Mouse (Mus musculus) G1E (cell line): ENCODE measurements around the gene Twf2. TPM values are rescaled to one million over a fixed set of nuclear protein-coding genes. Genes with fewer than 3 reads are reported as not detected.

Experiments
- ATAC-seq: 2 replicates; pipeline ENCODE4 v1.8.0; 2016; ENCODE audit warnings: mild to moderate bottlenecking; ENCODE audit not compliant: insufficient number of reproducible peaks, poor library complexity, low FRiP score, severe bottlenecking; ENCODE audit errors: extremely low read depth
- DNase-seq: peaks from one replicate; pipeline ENCODE4 v3.0.0; 2012; ENCODE audit warnings: low spot score
- H3K27me3 ChIP-seq: 2 replicates; pipeline ENCODE4 v1.6.1; 2012; ENCODE audit warnings: mild to moderate bottlenecking, low read length, inconsistent platforms; ENCODE audit not compliant: insufficient read depth
- H3K36me3 ChIP-seq: replicated peaks from 2 replicates; pipeline ENCODE3; 2012; ENCODE audit warnings: mild to moderate bottlenecking, inconsistent platforms
- H3K4me1 ChIP-seq: 2 replicates; pipeline ENCODE4 v1.6.1; 2012; ENCODE audit warnings: low read depth, low read length, inconsistent platforms, mixed read lengths; ENCODE audit not compliant: insufficient read depth
- H3K4me3 ChIP-seq: 2 replicates; pipeline ENCODE4 v1.5.1; 2012; ENCODE audit warnings: low read depth, mild to moderate bottlenecking, inconsistent platforms, low read length, moderate library complexity, mixed read lengths
- H3K9me3 ChIP-seq: replicated peaks from 2 replicates; pipeline ENCODE4 v1.6.1; 2012; ENCODE audit warnings: inconsistent platforms
- CTCF ChIP-seq: IDR thresholded peaks from 2 replicates; pipeline ENCODE4 v1.5.1; 2012; ENCODE audit warnings: low read depth, low read length, inconsistent platforms, mixed read lengths
- GATA1 ChIP-seq: IDR thresholded peaks from 2 replicates; pipeline ENCODE4 v1.6.1; 2012; ENCODE audit warnings: borderline replicate concordance, low read length, inconsistent platforms, mixed read lengths
- GATA2 ChIP-seq: IDR thresholded peaks from 2 replicates; pipeline ENCODE4 v1.6.1; 2012; ENCODE audit warnings: low read depth, low read length, inconsistent platforms, borderline replicate concordance
- POLR2AphosphoS5 ChIP-seq: IDR thresholded peaks from 2 replicates; pipeline ENCODE4 v1.6.1; 2012; ENCODE audit warnings: low read depth, low read length, inconsistent platforms; ENCODE audit not compliant: insufficient replicate concordance
- TAL1 ChIP-seq: conservative IDR thresholded peaks from 2 replicates; pipeline ENCODE4 v1.6.1; 2012; ENCODE audit warnings: low read depth, low read length, inconsistent platforms, mixed read lengths
- polyA plus RNA-seq: library from polyadenylated mRNA; stranded (reverse); fragments of >175 nt; gene quantifications from 2 replicates; pipeline ENCODE4 v1.2.3, GENCODE M21; 2012
- total RNA-seq, 2 experiments: library from RNA; stranded (forward) in 1 of 2; stranded (reverse) in 1 of 2; fragments of 200-1000 nt in 1 of 2; fragments of >200 nt in 1 of 2; fragmentation: Nextera tagmentation in 1 of 2; gene quantifications; 2 replicates each; pipeline ENCODE4 v1.2.3; 2014 to 2017

The Twf2 gene
- total RNA-seq (2014; fragmentation: Nextera tagmentation), result 13.7 and 17.5 TPM in 2 replicates
- 35.7 and 51.5 TPM in 2 replicates for total RNA-seq (2017)
- polyA plus RNA-seq, result 32.3 and 38.6 TPM in 2 replicates

GRCm38 (mm10) chr9:106202819-106203636 is at the start of gene Twf2:
TSS of gene Twf2 (plus strand) at chr9:106203108.
- Histone ChIP-seq H3K4me3 (peak within 1 kb of the TSS; percentile 83), H3K36me3 (peaks cover 39% of the 10 kb centered on the region), H3K9me3 (no peaks in the 10 kb centered on the region), H3K27me3 (no peaks in the 10 kb centered on the region), H3K4me1 (peaks cover 77% of the 10 kb centered on the region)
- DNase-seq (peak; percentile 97), ATAC-seq (peak; percentile 73)
- no peak for TF ChIP-seq CTCF
- no peak for TF ChIP-seq TAL1
- no peak for TF ChIP-seq GATA2
- no peak for TF ChIP-seq GATA1
- TF ChIP-seq POLR2AphosphoS5, result no peak

- no peak overlapping the region for H3K4me3 ChIP-seq
- ATAC-seq (no peak), DNase-seq (no peak)
- H3K36me3 ChIP-seq, result peaks cover 24% of the 10 kb centered on the region
- TF ChIP-seq GATA1 (no peak), GATA2 (no peak), TAL1 (no peak), CTCF (no peak), POLR2AphosphoS5 (no peak)
- peaks cover 21% of the 10 kb centered on the region for H3K27me3 ChIP-seq
- H3K9me3 ChIP-seq, result no peaks in the 10 kb centered on the region
- H3K4me1 ChIP-seq, result peaks cover 13% of the 10 kb centered on the region
Measured at GRCm38 (mm10) chr9:106154106-106154505, 48.8 kb upstream of the Twf2 start.

GRCm38 (mm10) chr9:106156419-106156818 is 46.5 kb upstream of the Twf2 start:
- H3K9me3 ChIP-seq, result no peaks in the 10 kb centered on the region
- peak; percentile 23; the same call in 1 of the 2 replicates for ATAC-seq
- no peak for TF ChIP-seq TAL1
- no peak for TF ChIP-seq POLR2AphosphoS5
- TF ChIP-seq GATA1, result no peak
- peak; percentile 81 for TF ChIP-seq CTCF
- no peak for TF ChIP-seq GATA2
- H3K36me3 ChIP-seq, result peaks cover 24% of the 10 kb centered on the region
- H3K4me3 ChIP-seq, result no peak overlapping the region
- peaks cover 5% of the 10 kb centered on the region; the same call in 1 of the 2 replicates for H3K27me3 ChIP-seq
- H3K4me1 ChIP-seq, result peaks cover 21% of the 10 kb centered on the region
- DNase-seq, result peak; percentile 60

- DNase-seq (no peak), ATAC-seq (no peak)
- Histone ChIP-seq H3K4me1 (peaks cover 21% of the 10 kb centered on the region), H3K27me3 (peaks cover 5% of the 10 kb centered on the region; the same call in 1 of the 2 replicates), H3K4me3 (no peak overlapping the region), H3K36me3 (peaks cover 24% of the 10 kb centered on the region), H3K9me3 (no peaks in the 10 kb centered on the region)
- TF ChIP-seq POLR2AphosphoS5 (no peak), CTCF (no peak), GATA2 (no peak), TAL1 (no peak), GATA1 (no peak)
Measured at GRCm38 (mm10) chr9:106156921-106157622, 45.8 kb upstream of the Twf2 start.

- Histone ChIP-seq H3K4me3 (no peak overlapping the region), H3K9me3 (no peaks in the 10 kb centered on the region), H3K4me1 (peaks cover 21% of the 10 kb centered on the region), H3K27me3 (peaks cover 5% of the 10 kb centered on the region; the same call in 1 of the 2 replicates), H3K36me3 (peaks cover 24% of the 10 kb centered on the region)
- TF ChIP-seq GATA1, result no peak
- no peak for ATAC-seq
- no peak for DNase-seq
Measured at GRCm38 (mm10) chr9:106157623-106157925, 45.3 kb upstream of the Twf2 start.

GRCm38 (mm10) chr9:106158037-106158491 is 44.8 kb upstream of the Twf2 start, which contains the start of gene Glyctk:
TSS of gene Glyctk (minus strand) at chr9:106158138.
- ATAC-seq, result no peak
- DNase-seq, result no peak
- H3K4me3 ChIP-seq, result no peak within 1 kb of the TSS; the same call in 1 of the 2 replicates
- TF ChIP-seq GATA2 (no peak), TAL1 (no peak), CTCF (no peak), POLR2AphosphoS5 (no peak), GATA1 (no peak)
- H3K9me3 ChIP-seq, result no peaks in the 10 kb centered on the region
- H3K4me1 ChIP-seq, result peaks cover 21% of the 10 kb centered on the region
- peaks cover 24% of the 10 kb centered on the region for H3K36me3 ChIP-seq
- peaks cover 6% of the 10 kb centered on the region; the same call in 1 of the 2 replicates for H3K27me3 ChIP-seq
